Comparison of ENCODE assay signal across 16 mouse cellular contexts in the genomic region with DNA sequence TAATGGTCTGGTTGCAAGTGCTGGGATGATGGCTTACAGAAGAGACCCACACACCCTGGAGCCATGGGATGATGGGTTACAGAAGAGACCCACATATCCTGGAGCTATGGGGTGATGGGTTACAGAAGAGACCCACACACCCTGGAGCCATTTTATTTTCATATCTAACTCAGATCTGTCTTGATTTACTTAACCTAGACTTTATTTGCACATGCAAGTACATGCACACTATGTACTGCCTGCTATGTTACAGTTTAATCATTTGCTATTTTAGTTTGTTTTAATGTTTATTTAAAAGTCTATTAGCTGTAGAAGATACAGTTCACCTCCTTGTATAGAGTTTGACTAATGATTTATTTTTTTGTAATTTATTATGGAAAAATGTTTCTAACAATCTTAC.
"Had no signal": no experiment of that assay in that cellular context is flagged by ENCODE, and none has a peak within 500 bp of the region (broad histone marks: within the 10 kb centered on the region; RNA-seq: fewer than 3 reads in every experiment).

No protein-coding gene starts in this region.

- H3K9me3 ChIP-seq: neural tube, embryonic 13.5 days; neural tube, embryonic 15.5 days; stomach, embryonic 15.5 days had no signal

- H3K36me3 ChIP-seq: neural tube, embryonic 13.5 days; neural tube, embryonic 15.5 days; stomach, embryonic 15.5 days had no signal

- DNase-seq: retina, postnatal 1 day; right cerebral cortex, adult 18-20 months; right cerebral cortex, postnatal 14 days; right cerebral cortex, postnatal 25 days; right cerebral cortex, postnatal 4 days; spleen, adult 18-20 months; thymus, adult 18-20 months; thymus, adult 2 months; thymus, postnatal 14 days; thymus, postnatal 25 days; thymus, postnatal 36 days; thymus, postnatal 4 days had no signal

- H3K4me2 ChIP-seq: neural tube, embryonic 13.5 days; neural tube, embryonic 15.5 days; stomach, embryonic 15.5 days had no signal

- H3K27ac ChIP-seq: neural tube, embryonic 13.5 days; neural tube, embryonic 15.5 days; stomach, embryonic 15.5 days; stomach, postnatal 0 days had no signal

- H3K27me3 ChIP-seq: neural tube, embryonic 13.5 days; neural tube, embryonic 15.5 days; stomach, embryonic 15.5 days had no signal

- H3K9ac ChIP-seq: neural tube, embryonic 13.5 days; neural tube, embryonic 15.5 days; stomach, embryonic 15.5 days had no signal

- H3K4me1 ChIP-seq: neural tube, embryonic 13.5 days; neural tube, embryonic 15.5 days had no signal

- H3K4me3 ChIP-seq: neural tube, embryonic 13.5 days; neural tube, embryonic 15.5 days; stomach, embryonic 15.5 days had no signal
